Mouse (Mus musculus) hindbrain, embryonic 13.5 days (tissue): Measurements from ENCODE around the gene Acd. TPM values are rescaled to one million over a fixed set of nuclear protein-coding genes. Genes with fewer than 3 reads are reported as not detected.
A peak's percentile ranks its signal among the peaks of the same experiment; 100 is the strongest.

Experiments used
- ATAC-seq: fragments of 200-750 bp; cut with Nextera tagmentation; 2 replicates; pipeline ENCODE4 v1.8.0; 2017; ENCODE audit warnings: moderate TSS enrichment; ENCODE audit not compliant: low FRiP score
- H3K27ac ChIP-seq: fragments of 300-500 bp; sonication (generic); 2 replicates; pipeline ENCODE4 v1.5.1; 2015; ENCODE audit warnings: inconsistent platforms, mild to moderate bottlenecking, moderate library complexity
- H3K27me3 ChIP-seq: fragments of 300-500 bp; sonication (generic); 2 replicates; pipeline ENCODE4 v1.6.1; 2015; ENCODE audit warnings: mild to moderate bottlenecking, inconsistent platforms
- H3K36me3 ChIP-seq: fragments of 300-500 bp; sonication (generic); 2 replicates; pipeline ENCODE4 v1.6.1; 2015; ENCODE audit warnings: mild to moderate bottlenecking, inconsistent platforms
- H3K4me1 ChIP-seq: fragments of 300-500 bp; sonication (generic); replicated peaks from 2 replicates; pipeline ENCODE4 v1.6.1; 2015; ENCODE audit warnings: inconsistent platforms
- H3K4me2 ChIP-seq: fragments of 300-500 bp; sonication (generic); 2 replicates; pipeline ENCODE4 v1.6.1; 2015; ENCODE audit warnings: inconsistent platforms, mild to moderate bottlenecking, moderate library complexity
- H3K4me3 ChIP-seq: fragments of 300-500 bp; sonication (generic); 2 replicates; pipeline ENCODE4 v1.5.1; 2015; ENCODE audit warnings: mild to moderate bottlenecking, inconsistent platforms
- H3K9ac ChIP-seq: fragments of 300-500 bp; sonication (generic); 2 replicates; pipeline ENCODE4 v1.6.1; 2015; ENCODE audit warnings: mild to moderate bottlenecking, inconsistent platforms
- H3K9me3 ChIP-seq: fragments of 300-500 bp; sonication (generic); 2 replicates; pipeline ENCODE4 v1.6.1; 2016; ENCODE audit warnings: inconsistent platforms
- WGBS: fragments of 180-500 bp; shearing (Covaris S2); methylation state at CpG from one replicate; pipeline ENCODE4 v1.1.7; 2015; 5-methylcytosine and 5-hydroxymethylcytosine counted together
- polyA plus RNA-seq: library from polyadenylated mRNA; unstranded; fragments of >200 nt; fragmentation: Nextera tagmentation; extraction: Ambion mirVana; gene quantifications from 2 replicates; pipeline ENCODE4 v1.2.1, GENCODE M21; 2015

Gene Acd
- polyA plus RNA-seq, 1 experiment from 2014 or later, result 93.0 TPM

DNA sequence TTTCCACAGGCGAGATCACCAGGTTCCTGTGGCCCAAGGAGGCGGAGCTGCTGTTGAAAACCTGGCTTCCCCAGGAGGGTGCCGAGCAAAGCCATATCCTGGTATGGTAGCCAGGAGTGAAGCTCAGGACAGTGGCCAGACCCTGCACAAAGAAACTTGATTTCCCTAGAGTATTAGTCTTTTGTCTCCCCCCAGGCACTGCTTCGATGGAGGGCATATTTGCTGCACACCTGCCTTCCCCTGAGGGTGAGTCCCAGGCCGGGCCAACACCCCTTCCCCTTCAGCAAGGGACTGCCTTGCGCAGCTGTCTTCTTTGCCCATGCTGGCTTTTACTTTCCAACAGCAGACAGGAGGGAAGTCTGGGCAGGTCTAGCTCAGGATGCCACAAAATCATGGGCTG is 14.4 kb downstream of the Acd start:
- 62% methylated on average over 6 of the region's 6 CpGs for WGBS
- ATAC-seq, result no peak
- Histone ChIP-seq H3K9me3 (no peaks in the 10 kb centered on the region), H3K4me2 (no peak overlapping the region), H3K27me3 (no peaks in the 10 kb centered on the region), H3K4me1 (peaks cover 8% of the 10 kb centered on the region), H3K4me3 (no peak overlapping the region), H3K9ac (no peak overlapping the region), H3K36me3 (peaks cover 26% of the 10 kb centered on the region), H3K27ac (no peak overlapping the region)

DNA sequence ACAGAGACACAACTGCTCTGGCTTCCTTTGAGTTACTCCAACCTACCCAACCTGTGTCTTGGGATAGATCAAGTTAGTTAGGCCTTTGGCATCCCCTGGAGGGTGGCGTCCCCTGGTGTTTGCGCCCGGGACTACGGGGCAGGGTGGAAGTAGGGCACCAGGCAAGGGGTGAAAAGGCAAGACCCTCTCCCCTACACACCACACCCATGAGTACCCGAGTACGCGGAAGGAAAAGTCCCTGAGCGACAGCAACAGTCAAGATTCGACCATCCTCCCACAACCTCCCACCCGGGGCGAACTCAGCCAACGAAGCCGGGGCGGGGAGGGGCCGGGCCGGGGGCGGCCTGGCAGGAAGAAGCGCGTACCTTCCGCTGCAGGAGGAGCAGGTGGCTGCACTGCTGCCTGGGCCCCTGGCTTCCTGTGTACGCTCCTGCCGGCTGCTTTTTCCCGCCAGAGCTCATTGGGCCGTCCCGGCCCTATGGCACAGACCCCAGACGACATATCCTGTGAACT is 15.1 kb downstream of the Acd start, which contains the start of gene Carmil2:
Gene Carmil2, plus strand, starts transcription at position 479 of the 513 bp plus-strand sequence.
- Histone ChIP-seq H3K4me3 (no peak within 1 kb of the TSS), H3K9ac (no peak within 1 kb of the TSS), H3K4me2 (0 out of 2 replicates have a peak within 1 kb of the TSS, but pooled peaks have one; percentile 10), H3K27ac (no peak within 1 kb of the TSS), H3K4me1 (peaks cover 8% of the 10 kb centered on the region), H3K36me3 (peaks cover 33% of the 10 kb centered on the region), H3K9me3 (no peaks in the 10 kb centered on the region), H3K27me3 (no peaks in the 10 kb centered on the region)
- WGBS, result 19% methylated on average over 24 of the region's 26 CpGs
- peak; percentile 26; the same call in 1 of the 2 replicates for ATAC-seq

DNA sequence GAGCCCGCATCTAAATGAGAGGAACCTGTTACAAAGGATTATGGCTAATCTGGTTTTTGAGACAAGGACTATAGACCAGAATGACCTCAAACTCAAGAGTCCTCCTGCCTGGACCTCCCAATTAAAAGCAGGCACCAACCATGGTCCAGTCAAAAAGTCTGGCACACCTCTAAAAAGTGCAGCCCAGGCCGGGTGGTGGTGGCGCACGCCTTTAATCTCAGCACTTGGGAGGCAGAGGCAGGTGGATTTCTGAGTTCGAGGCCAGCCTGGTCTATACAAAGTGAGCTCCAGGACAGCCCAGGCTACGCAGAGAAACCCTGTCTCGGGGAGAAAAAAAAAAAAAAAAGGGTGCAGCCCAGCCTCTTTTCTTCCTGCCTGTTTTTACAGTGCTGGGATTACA is 15.6 kb downstream of the Acd start:
- no peak overlapping the region for H3K4me3 ChIP-seq
- no peak for ATAC-seq
- no peak overlapping the region for H3K9ac ChIP-seq
- peaks cover 38% of the 10 kb centered on the region for H3K36me3 ChIP-seq
- no peak overlapping the region for H3K4me2 ChIP-seq
- no peaks in the 10 kb centered on the region for H3K9me3 ChIP-seq
- no peak overlapping the region for H3K27ac ChIP-seq
- 86% methylated on average over 7 of the region's 7 CpGs for WGBS
- H3K4me1 ChIP-seq, result peaks cover 8% of the 10 kb centered on the region
- H3K27me3 ChIP-seq, result no peaks in the 10 kb centered on the region

DNA sequence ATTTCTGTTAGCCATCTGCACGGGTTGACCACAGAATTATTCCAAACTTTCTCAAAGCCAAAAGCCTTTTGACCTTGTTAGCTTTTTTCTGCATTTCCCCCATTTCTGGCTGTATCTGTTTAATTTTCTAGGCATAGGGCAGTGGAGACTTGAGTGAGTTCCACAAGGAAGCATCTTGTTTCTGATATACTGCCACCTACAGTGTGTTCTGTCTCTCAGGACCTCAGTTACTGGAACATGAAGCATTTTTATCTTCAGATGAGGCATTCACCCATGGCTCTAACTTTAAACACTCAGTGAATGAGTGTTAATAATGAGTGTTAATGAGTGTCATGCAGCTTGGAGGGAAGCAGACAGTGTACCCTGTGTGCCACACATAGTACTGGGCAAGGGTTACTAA is 23.0 kb downstream of the Acd start:
- WGBS, result 89% methylated on average over 1 of the region's 1 CpGs
- Histone ChIP-seq H3K9me3 (no peaks in the 10 kb centered on the region), H3K36me3 (peaks cover 93% of the 10 kb centered on the region), H3K9ac (no peak overlapping the region), H3K4me2 (no peak overlapping the region), H3K27me3 (no peaks in the 10 kb centered on the region), H3K27ac (no peak overlapping the region), H3K4me1 (no peaks in the 10 kb centered on the region), H3K4me3 (no peak overlapping the region)
- no peak for ATAC-seq

DNA sequence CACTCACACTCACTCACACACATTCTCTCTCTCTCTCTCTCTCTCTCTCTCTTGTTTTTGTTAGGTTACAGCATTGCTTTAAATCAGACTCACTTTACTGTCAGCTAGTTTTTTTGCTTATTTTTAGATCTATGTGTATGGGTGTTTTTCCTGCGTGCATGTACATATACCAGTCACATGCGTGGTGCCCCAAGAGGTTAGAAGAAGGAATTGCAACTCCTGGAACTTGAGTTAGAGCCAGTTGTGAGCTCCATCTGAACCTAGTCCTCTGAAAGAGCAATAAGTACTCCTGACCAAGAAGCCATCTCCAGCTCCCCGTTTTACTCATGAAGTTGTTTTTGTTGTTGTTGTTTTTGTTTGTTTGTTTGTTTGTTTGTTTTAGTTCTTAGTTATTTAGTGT is 39.7 kb downstream of the Acd start:
- 87% methylated on average over 3 of the region's 3 CpGs for WGBS
- no peak overlapping the region for H3K27ac ChIP-seq
- no peak overlapping the region for H3K4me2 ChIP-seq
- H3K9me3 ChIP-seq, result no peaks in the 10 kb centered on the region
- no peak; the same call in 1 of the 2 replicates for ATAC-seq
- no peak overlapping the region for H3K9ac ChIP-seq
- no peaks in the 10 kb centered on the region for H3K27me3 ChIP-seq
- 0 out of 2 replicates have a peak, but pooled peaks cover 6% of the 10 kb centered on the region for H3K4me1 ChIP-seq
- H3K36me3 ChIP-seq, result peaks cover 24% of the 10 kb centered on the region
- H3K4me3 ChIP-seq, result no peak overlapping the region

DNA sequence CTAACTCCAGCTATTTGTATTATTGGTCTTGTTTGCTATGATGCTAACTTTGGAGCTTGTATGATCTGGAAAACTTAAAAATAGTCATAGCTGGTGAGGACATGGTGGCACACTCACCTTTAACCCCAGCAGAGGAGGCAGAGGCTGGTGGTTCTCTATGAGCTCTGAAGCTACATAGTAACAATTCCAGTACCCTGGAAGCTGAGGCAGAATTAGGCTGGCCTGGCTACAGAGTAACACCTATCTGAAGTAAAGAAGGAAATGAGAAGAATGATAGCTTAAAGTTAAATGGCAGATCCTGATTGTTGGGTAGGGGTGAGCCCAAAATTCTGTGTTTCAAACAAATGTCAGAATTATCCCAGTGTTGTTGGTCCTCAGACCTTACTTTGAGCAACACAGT is 43.3 kb downstream of the Acd start:
- H3K36me3 ChIP-seq, result peaks cover 15% of the 10 kb centered on the region
- no peak overlapping the region for H3K27ac ChIP-seq
- ATAC-seq, result no peak
- 0 out of 2 replicates have a peak, but pooled peaks cover 6% of the 10 kb centered on the region for H3K4me1 ChIP-seq
- H3K27me3 ChIP-seq, result no peaks in the 10 kb centered on the region
- H3K4me2 ChIP-seq, result no peak overlapping the region
- H3K4me3 ChIP-seq, result no peak overlapping the region
- no peaks in the 10 kb centered on the region for H3K9me3 ChIP-seq
- H3K9ac ChIP-seq, result no peak overlapping the region

DNA sequence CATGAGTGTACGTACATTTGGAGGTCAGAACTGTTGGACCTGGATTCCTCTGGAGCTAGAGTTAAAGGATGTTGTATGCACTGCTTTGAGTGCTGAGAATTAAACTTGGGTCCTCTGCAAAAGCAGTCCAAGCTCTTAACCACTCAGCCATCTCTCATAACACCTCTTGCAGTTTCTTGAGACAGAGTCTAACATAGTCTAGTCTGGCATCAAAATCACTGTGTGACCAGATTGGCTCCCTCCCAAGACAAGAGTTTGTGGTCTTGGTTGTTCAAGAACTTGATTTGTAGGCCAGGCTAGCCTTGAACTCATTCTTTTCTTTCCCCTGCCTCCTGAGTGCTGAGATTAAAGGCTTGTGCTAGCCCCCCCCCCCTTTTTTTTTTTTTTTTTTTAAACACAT is 52.0 kb downstream of the Acd start:
- 100% methylated on average over 1 of the region's 1 CpGs for WGBS
- Histone ChIP-seq H3K9me3 (no peaks in the 10 kb centered on the region), H3K36me3 (peaks cover 37% of the 10 kb centered on the region), H3K27ac (no peak overlapping the region), H3K4me3 (no peak overlapping the region), H3K9ac (no peak overlapping the region), H3K27me3 (no peaks in the 10 kb centered on the region), H3K4me2 (no peak overlapping the region), H3K4me1 (0 out of 2 replicates have a peak, but pooled peaks cover 3% of the 10 kb centered on the region)
- no peak for ATAC-seq

Other genes with a start within 250 kb of the Acd start
- gene Tppp3, start 229.6 kb downstream of the Acd start, polyA plus RNA-seq, result 170 and 181 TPM in 2 replicates
- gene Zdhhc1, start 204.2 kb downstream of the Acd start, polyA plus RNA-seq, result 30.9 and 34.3 TPM in 2 replicates
- gene Hsd11b2, start 182.3 kb downstream of the Acd start, polyA plus RNA-seq, result 7.8 and 11.0 TPM in 2 replicates
- 201 and 203 TPM in 2 replicates for gene Atp6v0d1, start 135.1 kb downstream of the Acd start, polyA plus RNA-seq
- gene Ripor1, start 95.8 kb downstream of the Acd start, polyA plus RNA-seq, result 26.6 and 27.1 TPM in 2 replicates
- 114 and 120 TPM in 2 replicates for gene Ctcf, start 64.5 kb downstream of the Acd start, polyA plus RNA-seq
- gene Agrp, start 63.7 kb downstream of the Acd start, polyA plus RNA-seq, result 0.43 and 1.2 TPM in 2 replicates
- gene Carmil2, start 14.8 kb downstream of the Acd start, polyA plus RNA-seq, result 16.2 TPM in 2 replicates
- gene Pard6a, start within 50 bp of the Acd start, polyA plus RNA-seq, result 45.4 and 47.7 TPM in 2 replicates
- 0.16 and 0.28 TPM in 2 replicates for gene 4933405L10Rik, start 6.6 kb upstream of the Acd start, polyA plus RNA-seq
- gene Enkd1, start 7.1 kb upstream of the Acd start, polyA plus RNA-seq, result 12.8 TPM in 2 replicates
- gene Gfod2, start 57.6 kb upstream of the Acd start, polyA plus RNA-seq, result 90.7 and 94.2 TPM in 2 replicates
- 11.5 and 14.3 TPM in 2 replicates for gene Ranbp10, start 126.2 kb upstream of the Acd start, polyA plus RNA-seq
- 0.80 and 1.6 TPM in 2 replicates for gene Tsnaxip1, start 126.6 kb upstream of the Acd start, polyA plus RNA-seq
- 59.7 and 61.1 TPM in 2 replicates for gene Cenpt, start 152.2 kb upstream of the Acd start, polyA plus RNA-seq
- gene Thap11, start 154.0 kb upstream of the Acd start, polyA plus RNA-seq, result 58.7 and 60.6 TPM in 2 replicates
- 186 and 205 TPM in 2 replicates for gene Nutf2, start 159.5 kb upstream of the Acd start, polyA plus RNA-seq
- gene Edc4, start 179.8 kb upstream of the Acd start, polyA plus RNA-seq, result 49.3 and 50.3 TPM in 2 replicates
- gene Nrn1l, start 192.5 kb upstream of the Acd start, polyA plus RNA-seq, result 0.88 and 0.94 TPM in 2 replicates
- gene Pskh1, start 199.3 kb upstream of the Acd start, polyA plus RNA-seq, result 12.4 and 13.1 TPM in 2 replicates
- 2.8 and 4.0 TPM in 2 replicates for gene Ctrl, start 232.8 kb upstream of the Acd start, polyA plus RNA-seq
- gene Psmb10, start 237.3 kb upstream of the Acd start, polyA plus RNA-seq, result 40.3 and 46.9 TPM in 2 replicates
- 0.90 and 1.0 TPM in 2 replicates for gene Lcat, start 242.3 kb upstream of the Acd start, polyA plus RNA-seq